Mouse (Mus musculus): ENCODE data around the gene Xpr1.

DNA sequence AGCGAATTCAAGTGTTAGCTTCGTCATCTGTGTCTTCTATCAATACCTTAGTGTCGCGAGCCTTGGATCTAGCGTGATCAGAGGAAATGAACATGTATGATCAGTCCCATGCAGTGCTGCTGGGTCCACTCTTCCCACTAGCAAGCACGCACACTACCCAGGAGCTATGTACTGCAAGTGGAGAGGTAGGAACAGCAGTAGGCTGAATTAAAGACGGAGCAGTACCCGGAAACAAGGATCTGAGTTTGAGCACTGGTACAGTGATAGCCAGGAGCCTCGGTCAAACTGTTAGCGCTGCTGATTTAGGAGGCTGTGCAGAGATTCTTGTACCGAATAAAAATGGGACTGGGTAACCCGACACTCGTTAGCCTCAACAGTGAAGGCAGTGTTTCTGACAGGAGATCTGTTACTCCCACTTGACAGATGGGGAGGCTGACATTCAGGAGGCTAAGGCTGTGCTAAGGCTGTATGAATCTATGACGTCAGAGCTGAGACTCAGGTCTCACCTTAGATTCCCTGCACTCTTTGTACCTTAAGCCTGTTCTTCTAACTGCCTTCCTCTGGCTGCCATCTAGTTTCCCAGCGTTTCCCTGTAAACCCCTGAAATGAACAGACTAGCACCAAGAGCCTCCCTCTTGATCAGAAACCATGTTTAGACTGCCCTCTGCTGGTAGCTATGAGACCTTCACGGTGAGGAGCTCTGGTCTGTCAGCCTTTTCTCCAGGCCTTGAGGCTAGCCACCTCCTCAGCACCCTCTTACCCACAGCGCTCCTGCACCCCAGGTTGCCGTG is 136.0 kb downstream of the Xpr1 start:
- TF ChIP-seq CTCF (IDR thresholded peaks at IDR 0.05), result peak; percentile 94
- TF ChIP-seq POLR2A (IDR thresholded peaks at IDR 0.05; ENCODE audit: insufficient read depth, low read depth, low read length), result no peak

Measured in heart, adult 2 months (tissue).